Mouse (Mus musculus) MEL (cell line): ENCODE measurements around the gene Wdr34. TPM values are rescaled to one million over a fixed set of nuclear protein-coding genes. Genes with fewer than 3 reads are reported as not detected.

Experiments
- DNase-seq: peaks from one replicate; pipeline ENCODE4 v3.0.0; 2011; ENCODE audit warnings: low read depth, low spot score
- H3K27ac ChIP-seq: 2 replicates; pipeline ENCODE4 v1.5.1; 2012; ENCODE audit warnings: low read depth, mild to moderate bottlenecking, control low read depth, low read length, moderate library complexity; ENCODE audit not compliant: control insufficient read depth
- H3K27me3 ChIP-seq, 2 experiments: fragments of 150-350 bp in 1 of 2; sonication (generic) in 1 of 2; 2 replicates each; pipeline ENCODE4 v1.6.1; 2012; ENCODE audit warnings: low read length in 2 of 2, mild to moderate bottlenecking in 2 of 2, improper control_type of control experiment in 1 of 2, moderate library complexity in 1 of 2; ENCODE audit not compliant: insufficient read depth in 2 of 2, control insufficient read depth in 1 of 2
- H3K36me3 ChIP-seq, 2 experiments: 2 replicates each; pipeline ENCODE4 v1.6.1; 2012 to 2014; ENCODE audit warnings: low read length in 2 of 2, improper control_type of control experiment in 1 of 2, inconsistent platforms in 1 of 2, mild to moderate bottlenecking in 1 of 2; ENCODE audit not compliant: insufficient read depth in 2 of 2, control insufficient read depth in 1 of 2
- H3K4me1 ChIP-seq, 2 experiments: fragments of 150-350 bp in 1 of 2; sonication (generic) in 1 of 2; 2 replicates each; pipeline ENCODE4 v1.6.1; 2012; ENCODE audit warnings: low read length in 2 of 2, improper control_type of control experiment in 1 of 2, mild to moderate bottlenecking in 1 of 2; ENCODE audit not compliant: insufficient read depth in 2 of 2, control insufficient read depth in 1 of 2
- H3K4me3 ChIP-seq, 2 experiments: fragments of 150-350 bp in 1 of 2; sonication (generic) in 1 of 2; 2 replicates each; pipeline ENCODE4 v1.5.1; 2012; ENCODE audit warnings: low read depth in 2 of 2, low read length in 2 of 2, mild to moderate bottlenecking in 2 of 2, moderate library complexity in 2 of 2, control low read depth in 1 of 2, improper control_type of control experiment in 1 of 2; ENCODE audit not compliant: control insufficient read depth in 1 of 2, insufficient read depth in 1 of 2
- H3K79me2 ChIP-seq: 2 replicates; pipeline ENCODE4 v1.6.1; 2012; ENCODE audit warnings: mild to moderate bottlenecking, low read length, moderate library complexity; ENCODE audit not compliant: control insufficient read depth, poor library complexity, insufficient read depth
- H3K9ac ChIP-seq: 2 replicates; pipeline ENCODE4 v1.6.1; 2012; ENCODE audit warnings: low read depth, mild to moderate bottlenecking, control low read depth, low read length, moderate library complexity; ENCODE audit not compliant: control insufficient read depth, poor library complexity, severe bottlenecking
- H3K9me3 ChIP-seq: fragments of 150-350 bp; sonication (generic); replicated peaks from 2 replicates; pipeline ENCODE4 v1.6.1; 2012; ENCODE audit warnings: mild to moderate bottlenecking, low read length, improper control_type of control experiment, moderate library complexity; ENCODE audit not compliant: insufficient read depth
- CHD1 ChIP-seq: IDR thresholded peaks from 2 replicates; pipeline ENCODE4 v1.6.1; 2012; ENCODE audit warnings: low read depth, mild to moderate bottlenecking, inconsistent platforms, low read length, improper control_type of control experiment
- CTCF ChIP-seq, 3 experiments: IDR thresholded peaks in 2 of 3; conservative IDR thresholded peaks in 1 of 3; 2 replicates each; pipeline ENCODE4 v1.5.1; 2011 to 2012; ENCODE audit warnings: low read length in 3 of 3, low read depth in 2 of 3, mild to moderate bottlenecking in 2 of 3, improper control_type of control experiment in 1 of 3, inconsistent platforms in 1 of 3, mixed read lengths in 1 of 3, moderate library complexity in 1 of 3; ENCODE audit not compliant: control insufficient read depth in 1 of 3, insufficient read depth in 1 of 3, poor library complexity in 1 of 3, severe bottlenecking in 1 of 3
- E2F4 ChIP-seq: IDR thresholded peaks from 2 replicates; pipeline ENCODE4 v1.6.1; 2011; ENCODE audit warnings: low read depth, low read length, improper control_type of control experiment, borderline replicate concordance
- ELF1 ChIP-seq: IDR thresholded peaks from 2 replicates; pipeline ENCODE4 v1.6.1; 2014; ENCODE audit warnings: low read depth, mild to moderate bottlenecking, inconsistent platforms, low read length, improper control_type of control experiment, moderate library complexity
- ETS1 ChIP-seq: IDR thresholded peaks from 2 replicates; pipeline ENCODE4 v1.6.1; 2012; ENCODE audit warnings: low read depth, mild to moderate bottlenecking, inconsistent platforms, low read length, improper control_type of control experiment, moderate library complexity
- GATA1 ChIP-seq: IDR thresholded peaks from 2 replicates; pipeline ENCODE4 v1.6.1; 2011; ENCODE audit warnings: low read depth, low read length, improper control_type of control experiment
- HCFC1 ChIP-seq: IDR thresholded peaks from 2 replicates; pipeline ENCODE4 v1.6.1; 2012; ENCODE audit warnings: low read depth, mild to moderate bottlenecking, inconsistent platforms, low read length, improper control_type of control experiment, moderate library complexity
- JUND ChIP-seq: IDR thresholded peaks from 2 replicates; pipeline ENCODE4 v1.6.1; 2011; ENCODE audit warnings: low read depth, mild to moderate bottlenecking, improper control_type of control experiment, low read length
- KAT2A ChIP-seq: conservative IDR thresholded peaks from 2 replicates; pipeline ENCODE4 v1.6.1; 2012; ENCODE audit warnings: low read depth, low read length, improper control_type of control experiment, inconsistent platforms
- MAFK ChIP-seq: IDR thresholded peaks from 2 replicates; pipeline ENCODE4 v1.6.1; 2011; ENCODE audit warnings: low read depth, mild to moderate bottlenecking, low read length, improper control_type of control experiment, borderline replicate concordance
- MAZ ChIP-seq: IDR thresholded peaks from 2 replicates; pipeline ENCODE4 v1.6.1; 2012; ENCODE audit warnings: low read depth, mild to moderate bottlenecking, inconsistent platforms, low read length, improper control_type of control experiment
- MYB ChIP-seq: IDR thresholded peaks from 2 replicates; pipeline ENCODE4 v1.6.1; 2011; ENCODE audit warnings: mild to moderate bottlenecking, low read depth, low read length, improper control_type of control experiment
- MYC ChIP-seq: IDR thresholded peaks from 2 replicates; pipeline ENCODE4 v1.6.1; 2011; ENCODE audit warnings: low read depth, mild to moderate bottlenecking, low read length, improper control_type of control experiment, moderate library complexity
- NELFE ChIP-seq: IDR thresholded peaks from 2 replicates; pipeline ENCODE4 v1.6.1; 2011; ENCODE audit warnings: low read depth, low read length, improper control_type of control experiment
- NRF1 ChIP-seq: IDR thresholded peaks from 2 replicates; pipeline ENCODE4 v1.6.1; 2014; ENCODE audit warnings: low read depth, mild to moderate bottlenecking, inconsistent platforms, low read length, improper control_type of control experiment, moderate library complexity; ENCODE audit not compliant: poor library complexity, insufficient read depth, severe bottlenecking
- POLR2A ChIP-seq, 2 experiments: IDR thresholded peaks; 2 replicates each; pipeline ENCODE4 v1.6.1; 2011 to 2012; ENCODE audit warnings: low read length in 2 of 2, mild to moderate bottlenecking in 2 of 2, control low read depth in 1 of 2, improper control_type of control experiment in 1 of 2, low read depth in 1 of 2, moderate library complexity in 1 of 2; ENCODE audit not compliant: control insufficient read depth in 1 of 2, insufficient read depth in 1 of 2, poor library complexity in 1 of 2
- POLR2AphosphoS2 ChIP-seq: IDR thresholded peaks from 2 replicates; pipeline ENCODE4 v1.6.1; 2011; ENCODE audit warnings: low read length, improper control_type of control experiment
- SIN3A ChIP-seq: IDR thresholded peaks from 2 replicates; pipeline ENCODE4 v1.6.1; 2012; ENCODE audit warnings: low read length, improper control_type of control experiment, inconsistent platforms
- SMC3 ChIP-seq: IDR thresholded peaks from 2 replicates; pipeline ENCODE4 v1.6.1; 2011; ENCODE audit warnings: low read depth, low read length, improper control_type of control experiment
- TAL1 ChIP-seq: IDR thresholded peaks from 2 replicates; pipeline ENCODE4 v1.6.1; 2012; ENCODE audit warnings: mild to moderate bottlenecking, inconsistent platforms, low read length, moderate library complexity, mixed read lengths
- UBTF ChIP-seq: IDR thresholded peaks from 2 replicates; pipeline ENCODE4 v1.6.1; 2012; ENCODE audit warnings: low read depth, mild to moderate bottlenecking, inconsistent platforms, low read length, improper control_type of control experiment, moderate library complexity, borderline replicate concordance; ENCODE audit not compliant: insufficient read depth
- USF2 ChIP-seq, 2 experiments: IDR thresholded peaks; 2 replicates each; pipeline ENCODE4 v1.6.1; 2011 to 2012; ENCODE audit warnings: improper control_type of control experiment in 2 of 2, low read length in 2 of 2, borderline replicate concordance in 1 of 2, inconsistent platforms in 1 of 2, low read depth in 1 of 2, mild to moderate bottlenecking in 1 of 2; ENCODE audit not compliant: insufficient read depth in 1 of 2
- ZC3H11A ChIP-seq: IDR thresholded peaks from 2 replicates; pipeline ENCODE4 v1.6.1; 2012; ENCODE audit warnings: low read depth, mild to moderate bottlenecking, inconsistent platforms, low read length, improper control_type of control experiment
- ZMIZ1 ChIP-seq: IDR thresholded peaks from 2 replicates; pipeline ENCODE4 v1.6.1; 2012; ENCODE audit warnings: low read depth, mild to moderate bottlenecking, inconsistent platforms, low read length, improper control_type of control experiment, moderate library complexity
- polyA plus RNA-seq, 2 experiments: library from polyadenylated mRNA; stranded (reverse) in 1 of 2; unstranded in 1 of 2; fragments of >175 nt in 1 of 2; fragments of >200 nt in 1 of 2; gene quantifications; 2 replicates each; pipeline versions ENCODE4 v1.2.1 to v1.2.4; 2012; ENCODE audit warnings: low replicate concordance in 2 of 2, low read depth in 1 of 2; ENCODE audit not compliant: insufficient read length in 2 of 2, insufficient read depth in 1 of 2, missing spikeins in 1 of 2
- total RNA-seq: library from RNA; depleted of rRNA; stranded (reverse); fragments of 300-350 nt; gene quantifications from 2 replicates; pipeline ENCODE4 v1.2.3, GENCODE M21; 2012

Wdr34 gene
- total and polyA plus RNA-seq, 3 experiments = 49.3 to 78.3 TPM; not detected in 1

DNA sequence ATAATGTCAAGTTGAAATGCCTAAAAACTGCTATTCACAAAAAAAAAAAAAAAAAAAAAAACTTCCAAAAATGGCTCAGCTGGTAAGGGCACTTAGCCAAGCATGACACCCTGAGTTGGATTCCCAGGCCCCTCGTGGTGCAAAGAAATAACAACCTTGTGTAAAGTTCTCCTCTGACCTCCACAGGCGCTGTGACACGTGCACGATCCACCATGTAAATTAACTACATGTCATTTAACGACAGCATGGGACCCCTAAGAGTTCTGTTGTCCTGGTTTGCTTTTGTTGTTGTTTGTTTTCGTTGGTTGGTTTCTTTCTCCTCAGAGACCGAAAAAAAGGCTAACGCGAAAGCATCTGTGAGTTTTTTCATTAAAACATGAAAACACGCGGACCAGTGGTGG lies 580 bp downstream of the Wdr34 start (continued):
- no peak for TF ChIP-seq JUND

DNA sequence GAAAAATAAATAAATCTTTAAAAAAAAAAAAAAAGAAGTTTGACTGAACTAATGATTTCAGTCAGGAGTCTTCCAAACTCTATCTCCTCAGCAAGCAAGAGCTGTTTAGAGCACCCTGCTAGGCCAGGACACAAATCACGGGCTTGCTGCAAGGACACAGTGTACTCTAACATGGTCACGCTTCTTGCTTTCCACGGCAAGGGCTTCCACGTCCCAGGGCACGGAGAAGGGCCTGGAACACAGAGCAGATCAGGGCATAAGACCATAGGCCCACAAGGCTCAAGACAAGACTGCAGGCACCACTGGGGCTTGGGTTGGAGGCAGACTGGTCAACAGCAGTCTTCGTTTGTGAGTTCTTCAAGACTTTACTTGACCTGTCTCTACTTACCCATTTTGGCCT lies 1.6 kb downstream of the Wdr34 start:
- H3K9me3 ChIP-seq = no peaks in the 10 kb centered on the region
- 0 out of 2 replicates have a peak overlapping the region, but pooled peaks have one; percentile 3 for H3K9ac ChIP-seq
- peaks cover 15% of the 10 kb centered on the region for H3K79me2 ChIP-seq
- no peaks in the 10 kb centered on the region for H3K27me3 ChIP-seq
- TF ChIP-seq POLR2AphosphoS2 = no peak
- H3K27ac ChIP-seq = no peak overlapping the region
- H3K36me3 ChIP-seq = peaks cover 0 to 20% of the 10 kb centered on the region in 2 experiments; a peak in 2 of 4 replicates
- no peak overlapping the region for H3K4me3 ChIP-seq
- no peak for DNase-seq
- peaks cover 2 to 28% of the 10 kb centered on the region in 2 experiments for H3K4me1 ChIP-seq

DNA sequence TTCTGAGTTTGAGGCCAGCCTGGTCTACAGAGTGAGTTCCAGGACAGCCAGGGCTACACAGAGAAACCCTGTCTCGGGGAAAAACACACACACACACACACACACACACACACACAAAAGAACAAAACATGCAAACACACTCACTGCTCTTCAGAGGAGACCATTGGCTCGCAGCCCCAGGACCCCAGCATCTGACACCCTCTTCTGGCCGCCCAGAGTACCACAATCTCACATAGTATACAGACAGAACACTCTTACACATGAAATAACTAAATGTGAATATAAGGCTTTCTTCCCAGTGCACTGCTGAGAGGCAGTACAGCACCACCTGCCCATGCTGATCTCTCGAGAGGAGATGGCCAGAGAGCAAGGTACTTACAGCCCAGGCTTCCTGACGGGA lies 4.1 kb downstream of the Wdr34 start:
- no peak overlapping the region for H3K9ac ChIP-seq
- TF ChIP-seq CHD1 (no peak), CTCF (IDR thresholded peaks at IDR 0.05 in 2 of 3, conservative IDR thresholded peaks at IDR 0.05 in 1 of 3; ENCODE audit: control insufficient read depth in 1 of 3, insufficient read depth in 1 of 3, low read depth in 2 of 3, low read length in 3 of 3, poor library complexity in 1 of 3, severe bottlenecking in 1 of 3) (peak in 2 of 3 experiments; percentile 26 to 28; a peak in 1 of 6 replicates), KAT2A (no peak), E2F4 (no peak), GATA1 (no peak)
- H3K79me2 ChIP-seq = peaks cover 15% of the 10 kb centered on the region
- H3K4me3 ChIP-seq = no peak overlapping the region
- peaks cover 0 to 11% of the 10 kb centered on the region in 2 experiments; a peak in 3 of 4 replicates for H3K36me3 ChIP-seq
- peaks cover 0 to 14% of the 10 kb centered on the region in 2 experiments; a peak in 3 of 4 replicates for H3K4me1 ChIP-seq
- no peaks in the 10 kb centered on the region for H3K9me3 ChIP-seq
- no peak for DNase-seq
- H3K27ac ChIP-seq = no peak overlapping the region
- H3K27me3 ChIP-seq = no peaks in the 10 kb centered on the region

DNA sequence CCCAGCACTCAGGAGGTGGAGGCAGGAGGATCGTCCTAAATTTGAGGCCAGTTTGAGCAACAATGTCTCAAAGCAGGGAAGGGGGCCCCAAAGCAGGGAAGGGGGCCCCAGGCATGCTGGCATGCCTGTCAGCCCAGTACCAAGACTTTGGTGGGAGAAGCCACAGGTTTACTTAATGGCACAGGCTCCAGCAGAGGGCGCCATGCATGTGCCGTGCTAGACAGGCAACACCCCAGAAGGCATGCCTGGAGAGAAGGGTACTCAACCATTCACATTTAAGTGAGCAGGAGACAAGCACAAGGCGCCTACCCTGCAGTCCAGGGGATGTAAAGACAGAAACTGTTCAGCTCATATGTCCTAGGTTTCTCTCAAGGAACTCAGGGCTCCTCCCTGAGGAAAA lies 6.2 kb downstream of the Wdr34 start:
- H3K4me1 ChIP-seq = peaks cover 0 to 4% of the 10 kb centered on the region in 2 experiments; a peak in 1 of 4 replicates
- H3K27me3 ChIP-seq = no peaks in the 10 kb centered on the region
- no peak overlapping the region for H3K27ac ChIP-seq
- DNase-seq = peak; percentile 87
- peaks cover 0 to 3% of the 10 kb centered on the region in 2 experiments; a peak in 2 of 4 replicates for H3K36me3 ChIP-seq
- H3K4me3 ChIP-seq = no peak overlapping the region
- no peak overlapping the region for H3K9ac ChIP-seq
- H3K9me3 ChIP-seq = no peaks in the 10 kb centered on the region
- H3K79me2 ChIP-seq = peaks cover 4% of the 10 kb centered on the region; the same call in 1 of the 2 replicates
- TF ChIP-seq SMC3 (peak; percentile 79), MAZ (no peak), MAFK (no peak), NRF1 (no peak), MYC (0 out of 2 replicates have a peak, but pooled peaks have one; percentile 46), USF2 (IDR thresholded peaks at IDR 0.05; ENCODE audit: borderline replicate concordance in 1 of 2, insufficient read depth in 1 of 2, low read depth in 1 of 2, low read length in 2 of 2) (no peak), SIN3A (peak; percentile 32; the same call in 1 of the 2 replicates), POLR2A (IDR thresholded peaks at IDR 0.05; ENCODE audit: control insufficient read depth in 1 of 2, insufficient read depth in 1 of 2, low read depth in 1 of 2, low read length in 2 of 2, poor library complexity in 1 of 2) (no peak), ZMIZ1 (no peak), CTCF (IDR thresholded peaks at IDR 0.05 in 2 of 3, conservative IDR thresholded peaks at IDR 0.05 in 1 of 3; ENCODE audit: control insufficient read depth in 1 of 3, insufficient read depth in 1 of 3, low read depth in 2 of 3, low read length in 3 of 3, poor library complexity in 1 of 3, severe bottlenecking in 1 of 3) (peak; percentile 90 to 95 (median 91)), ELF1 (no peak), NELFE (no peak), ETS1 (no peak), HCFC1 (no peak), UBTF (no peak), ZC3H11A (peak; percentile 47), MYB (no peak), TAL1 (no peak)
